Mouse (Mus musculus) layer of hippocampus, postnatal 25 days (tissue): ENCODE results near the gene Nf2. TPM values are rescaled to one million over a fixed set of nuclear protein-coding genes. Genes with fewer than 3 reads are reported as not detected.
A peak's percentile ranks its signal among the peaks of the same experiment; 100 is the strongest.

Experiments
- DNase-seq, 2 experiments: peaks; one replicate each; pipeline ENCODE4 v3.0.0; 2022; ENCODE audit warnings: mixed read lengths in 2 of 2, low spot score in 1 of 2; ENCODE audit errors: extremely low spot score in 1 of 2
- total RNA-seq, 2 experiments: library from RNA; stranded (reverse); gene quantifications; 2 replicates each; pipeline ENCODE4 v1.2.3; 2021

Gene Nf2
- total RNA-seq: 100 to 1,000 TPM; 102 to 107 TPM

GRCm38 (mm10) chr11:4849258-4849943 is at the start of gene Nf2:
Nf2 (minus strand) TSS chr11:4849536.
- peak; percentile 81 to 82 for DNase-seq

GRCm38 (mm10) chr11:4894848-4895816 is 45.8 kb upstream of the Nf2 start, which contains the start of gene Thoc5:
Thoc5 (plus strand) TSS chr11:4895320.
- peak; percentile 71 to 72 for DNase-seq

DNA sequence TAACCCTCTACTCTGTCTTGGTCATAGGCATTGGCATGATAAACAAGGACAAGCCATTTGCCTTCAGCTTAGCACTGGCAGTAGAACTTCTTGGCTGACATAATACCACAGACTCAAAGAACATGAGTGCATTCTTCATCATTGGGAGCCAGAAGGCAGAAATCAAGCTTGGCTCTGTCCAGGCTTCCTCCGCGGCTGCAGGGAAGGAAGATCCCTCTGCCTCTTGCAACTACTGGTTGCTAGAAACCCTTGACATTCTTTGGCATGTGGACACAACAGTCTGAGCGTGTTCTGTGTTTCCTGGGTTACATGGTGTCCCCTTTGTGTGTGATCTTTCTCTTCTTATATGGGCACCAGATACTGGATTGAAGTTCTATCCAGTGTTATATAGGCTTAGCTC is 37.7 kb upstream of the Nf2 start:
- DNase-seq: no peak

GRCm38 (mm10) chr11:4885385-4885903 is 36.1 kb upstream of the Nf2 start:
- DNase-seq: peak in 1 of 2 experiments; percentile 63

DNA sequence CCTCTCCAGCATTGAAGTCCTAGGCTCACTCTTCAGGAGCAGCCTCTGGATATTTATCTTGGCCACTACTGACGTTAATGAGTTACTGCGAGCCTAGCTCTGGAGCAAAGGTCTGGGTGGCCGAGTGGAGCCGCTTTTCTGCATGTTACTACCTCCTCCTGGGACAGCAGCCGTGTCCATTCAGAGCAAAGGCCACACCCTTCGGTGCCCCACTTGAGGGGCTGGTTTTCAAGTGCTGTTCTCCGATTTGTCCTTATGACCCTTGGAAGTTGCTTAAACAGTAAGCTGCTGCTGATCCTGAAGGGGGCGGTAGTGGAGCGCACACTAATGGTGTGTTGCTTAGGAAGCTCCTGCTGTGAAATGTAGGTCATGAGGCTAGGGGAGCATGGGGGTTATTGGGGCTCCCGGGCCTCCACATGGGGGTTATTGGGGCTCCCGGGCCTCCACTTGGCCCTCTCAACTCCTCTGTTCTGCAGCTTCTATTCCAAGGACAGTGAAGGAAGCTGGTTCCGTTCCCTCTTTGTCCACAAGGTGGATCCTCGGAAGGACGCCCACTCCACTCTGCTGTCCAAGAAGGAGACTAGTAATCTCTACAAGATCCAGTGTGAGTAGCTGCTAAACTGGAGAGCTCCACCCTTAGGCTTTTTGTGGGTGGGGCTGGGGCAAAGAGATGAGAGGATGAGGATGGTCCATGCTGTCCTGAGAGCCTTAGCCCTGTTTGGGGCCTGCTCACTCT is 33.7 kb upstream of the Nf2 start:
- DNase-seq: no peak

GRCm38 (mm10) chr11:4881087-4881486 is 31.8 kb upstream of the Nf2 start:
- no peak for DNase-seq

- no peak for DNase-seq
These were observed 25.2 kb upstream of the Nf2 start for GRCm38 (mm10) chr11:4874551-4874950.

DNA sequence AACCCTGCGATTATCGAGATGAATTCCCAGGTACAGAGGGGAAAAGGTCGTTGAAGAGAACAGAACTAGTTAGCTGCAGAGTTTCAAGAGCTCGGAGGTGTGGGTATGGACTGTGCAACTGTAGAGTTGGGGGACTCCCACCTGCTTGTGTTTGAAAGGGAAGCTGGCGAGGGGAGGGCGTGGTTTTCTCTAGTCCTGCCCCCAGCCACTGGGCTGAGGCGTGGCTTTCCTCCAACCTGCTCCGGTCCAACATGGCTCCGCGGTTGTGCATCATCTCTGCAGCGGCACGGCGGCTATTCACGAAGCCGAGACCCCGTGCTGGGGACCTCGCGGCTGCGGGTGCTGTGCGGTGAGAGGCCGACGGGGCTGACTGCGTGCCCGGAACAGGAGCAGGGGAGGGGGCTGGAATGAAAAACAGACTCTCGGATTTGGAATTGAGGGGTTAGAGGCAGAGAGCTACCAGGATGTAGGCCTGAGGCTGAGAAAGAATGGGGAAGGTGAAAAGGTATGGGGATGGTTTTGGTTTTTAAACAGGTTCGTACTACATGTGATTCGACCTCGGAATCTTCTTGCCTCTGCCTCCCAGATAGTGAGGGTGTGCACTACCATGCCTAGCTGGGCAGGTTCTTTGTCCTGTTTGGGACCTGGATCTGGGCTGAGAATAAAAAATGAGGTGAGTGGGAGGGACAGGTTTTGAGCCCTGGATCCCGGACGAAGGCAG is 24.6 kb upstream of the Nf2 start, which contains the start of gene Nipsnap1:
TSS of gene Nipsnap1 (plus strand) at position 197 of the 721 bp plus-strand sequence.
- peak; percentile 65 to 72 for DNase-seq

DNA sequence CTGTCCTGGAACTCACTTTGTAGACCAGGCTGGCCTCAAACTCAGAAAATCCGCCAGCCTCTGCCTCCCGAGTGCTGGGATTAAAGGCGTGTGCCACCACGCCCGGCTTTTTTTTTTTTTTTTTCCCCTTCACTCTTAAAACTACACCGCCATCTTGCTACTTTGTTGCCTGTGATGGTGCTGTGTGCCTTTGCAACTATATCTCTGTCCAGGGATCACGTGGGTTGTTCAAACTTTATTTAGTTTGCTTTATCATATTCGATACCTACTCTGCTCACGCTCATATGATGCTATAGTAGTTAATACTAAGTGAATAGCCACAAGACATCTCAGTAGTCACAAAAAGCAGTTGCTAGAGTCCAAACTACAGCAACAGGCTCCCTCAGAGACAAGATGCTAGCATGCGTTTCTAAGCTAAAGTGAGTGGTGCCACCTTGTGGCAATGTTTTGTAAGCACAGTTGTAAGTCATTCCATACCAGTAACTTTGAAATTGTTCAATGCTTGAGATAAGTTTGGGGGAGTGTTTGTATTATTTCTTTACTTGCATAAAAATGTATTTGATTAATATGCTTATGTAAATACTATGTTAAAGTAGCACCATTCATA is 16.4 kb upstream of the Nf2 start:
- peak; percentile 23 to 73 for DNase-seq

- no peak for DNase-seq
These were observed 13.4 kb upstream of the Nf2 start for GRCm38 (mm10) chr11:4862730-4863129.

- no peak for DNase-seq
These were observed 12.7 kb upstream of the Nf2 start for GRCm38 (mm10) chr11:4861816-4862604.

DNA sequence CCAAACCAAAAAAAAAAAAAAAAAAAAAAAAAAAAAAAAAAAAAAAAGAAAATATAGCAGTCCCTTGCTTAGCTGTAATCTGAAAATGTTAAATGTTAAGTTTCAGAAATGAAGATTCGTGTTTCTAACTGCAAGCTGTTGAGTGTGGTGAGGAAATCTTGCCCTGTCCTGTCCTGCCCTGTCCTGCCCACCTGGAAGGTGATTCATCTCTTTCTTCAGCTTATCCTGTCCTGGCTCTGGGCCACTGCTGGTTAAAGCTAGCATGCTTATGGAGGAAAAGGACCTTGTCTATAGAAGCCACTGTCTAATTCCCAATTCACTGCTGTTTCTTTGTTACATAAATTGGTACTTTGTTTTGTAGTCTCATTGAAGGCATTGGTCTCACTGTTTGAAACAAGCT is 11.7 kb upstream of the Nf2 start:
- DNase-seq: no peak

GRCm38 (mm10) chr11:4858416-4858815 is 9.1 kb upstream of the Nf2 start:
- DNase-seq: no peak

DNA sequence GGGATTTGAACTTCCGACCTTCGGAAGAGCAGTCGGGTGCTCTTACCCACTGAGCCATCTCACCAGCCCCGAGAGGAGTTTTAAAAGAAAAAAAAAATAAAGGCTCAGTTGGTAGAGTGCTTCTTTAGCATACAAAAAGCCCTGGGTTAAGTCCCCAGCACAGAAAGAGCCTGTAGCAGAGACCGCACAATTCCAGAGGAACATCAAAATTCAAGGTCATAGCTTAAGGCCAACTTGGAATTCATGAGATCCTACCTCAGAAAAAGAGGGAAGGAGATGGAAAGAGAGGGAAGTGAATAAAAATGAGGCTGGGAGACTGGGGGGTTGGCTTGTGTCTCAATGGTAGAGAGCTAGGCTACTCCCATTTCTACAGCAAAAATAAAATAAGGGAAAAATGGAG is 4.8 kb upstream of the Nf2 start:
- DNase-seq: no peak

DNA sequence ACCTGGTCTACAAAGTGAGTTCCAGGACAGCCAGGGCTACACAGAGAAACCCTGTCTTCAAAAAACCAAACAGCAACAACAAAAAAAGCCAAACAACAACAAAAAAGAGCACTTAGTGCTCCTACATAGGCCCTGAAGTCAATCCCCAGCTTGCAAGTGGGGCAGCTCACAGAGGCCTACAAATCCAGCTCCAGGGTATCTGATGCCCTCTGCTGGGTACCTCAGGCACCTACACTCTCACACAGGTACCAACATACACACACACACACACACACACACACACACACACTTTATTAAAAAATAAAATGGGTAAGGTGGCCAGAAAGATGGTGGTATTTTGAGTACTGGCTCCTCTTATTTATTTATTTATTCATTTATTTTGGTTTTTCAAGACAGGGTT is 3.7 kb upstream of the Nf2 start:
- DNase-seq: no peak

DNA sequence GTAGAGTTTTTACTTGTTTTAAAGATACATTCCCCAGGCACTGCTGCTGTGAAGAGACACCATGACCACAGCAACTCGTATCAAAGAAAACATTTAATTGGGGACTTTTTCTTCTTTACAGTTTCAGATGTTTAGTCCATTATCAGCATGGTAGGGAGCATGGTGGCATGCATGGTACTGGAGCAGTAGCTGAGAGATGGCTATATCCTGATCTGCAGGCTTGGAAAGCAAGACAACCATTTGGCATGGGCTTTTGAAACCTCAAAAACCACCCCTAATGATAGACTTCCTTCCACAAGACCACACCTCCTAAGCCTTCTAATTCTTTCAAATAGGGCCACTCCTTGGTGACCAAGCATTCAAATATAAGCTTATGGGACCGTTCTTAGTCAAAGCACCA is 1.1 kb upstream of the Nf2 start:
- no peak for DNase-seq

DNA sequence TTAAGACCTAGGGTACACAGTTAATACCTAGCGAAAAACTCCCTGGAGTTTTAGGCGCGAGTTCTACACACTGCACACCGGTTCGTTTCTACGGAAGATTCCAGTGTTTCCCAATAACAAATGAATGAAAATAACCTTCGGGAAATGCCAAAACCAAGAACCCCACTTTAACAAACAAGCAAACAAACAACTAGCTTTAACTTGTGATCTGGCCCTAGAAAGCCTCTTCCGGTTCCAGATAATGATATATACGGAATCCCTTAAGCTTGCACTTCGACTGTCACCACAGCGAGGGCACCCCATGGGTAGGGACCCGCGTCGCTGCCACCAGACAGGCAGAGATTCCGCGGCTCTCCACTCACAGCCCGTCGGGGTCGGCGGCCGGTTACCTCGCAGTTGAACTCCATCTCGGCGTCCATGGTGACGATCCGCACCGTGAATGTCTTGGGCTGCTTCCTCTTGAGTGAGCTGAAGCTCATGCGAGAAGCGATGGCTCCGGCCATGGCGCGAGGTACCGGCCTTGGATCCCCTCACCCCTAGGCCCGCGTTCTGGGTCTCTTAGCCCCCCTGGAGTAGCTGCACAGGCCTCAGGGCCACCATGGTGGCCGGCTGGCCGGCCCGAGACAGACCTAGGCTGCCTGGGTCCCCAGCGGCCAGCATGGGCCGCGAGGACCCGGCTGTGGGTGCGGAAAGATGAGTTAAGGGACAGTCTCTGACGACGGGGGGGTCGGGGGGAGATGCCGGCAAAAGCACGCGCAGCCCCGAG is 670 bp downstream of the Nf2 start:
- DNase-seq: peak; percentile 17 to 23
